Mouse (Mus musculus): ENCODE results near the gene Ngfr.

Ngfr gene

GRCm38 (mm10) chr11:95565327-95565726 is 22.2 kb downstream of the Ngfr start:
- DNase-seq, result no peak

- no peak for DNase-seq
Measured at GRCm38 (mm10) chr11:95563849-95564248, 23.7 kb downstream of the Ngfr start.

GRCm38 (mm10) chr11:95560773-95561172 is 26.8 kb downstream of the Ngfr start:
- peak; percentile 51 to 61 for DNase-seq

GRCm38 (mm10) chr11:95559761-95560160 is 27.8 kb downstream of the Ngfr start:
- DNase-seq, result no peak

GRCm38 (mm10) chr11:95557719-95558118 is 29.8 kb downstream of the Ngfr start:
- no peak for DNase-seq

- DNase-seq, result no peak
Measured at GRCm38 (mm10) chr11:95557032-95557431, 30.5 kb downstream of the Ngfr start.

- DNase-seq, result no peak
Measured at GRCm38 (mm10) chr11:95555279-95555678, 32.3 kb downstream of the Ngfr start.

GRCm38 (mm10) chr11:95550301-95551021 is 37.1 kb downstream of the Ngfr start:
- DNase-seq, result no peak

- no peak for DNase-seq
Measured at GRCm38 (mm10) chr11:95546021-95546782, 41.3 kb downstream of the Ngfr start.

GRCm38 (mm10) chr11:95544546-95545327 is 42.8 kb downstream of the Ngfr start:
- DNase-seq, result peak in 1 of 2 experiments; percentile 24

GRCm38 (mm10) chr11:95540637-95541385 is 46.7 kb downstream of the Ngfr start:
- DNase-seq, result no peak

- DNase-seq, result peak; percentile 60 to 69
Measured at GRCm38 (mm10) chr11:95538378-95539104, 49.0 kb downstream of the Ngfr start.

GRCm38 (mm10) chr11:95533484-95534160 is 53.9 kb downstream of the Ngfr start:
- peak; percentile 82 to 95 for DNase-seq

- DNase-seq, result no peak
Measured at GRCm38 (mm10) chr11:95532353-95533072, 55.0 kb downstream of the Ngfr start.

- no peak for DNase-seq
Measured at GRCm38 (mm10) chr11:95528231-95528630, 59.3 kb downstream of the Ngfr start.

- DNase-seq, result no peak
Measured at GRCm38 (mm10) chr11:95527307-95527706, 60.2 kb downstream of the Ngfr start.

GRCm38 (mm10) chr11:95521563-95521962 is 66.0 kb downstream of the Ngfr start:
- DNase-seq, result peak; percentile 63 to 84

- DNase-seq, result peak; percentile 86 to 94
Measured at GRCm38 (mm10) chr11:95520456-95521072, 67.0 kb downstream of the Ngfr start.

- no peak for DNase-seq
Measured at GRCm38 (mm10) chr11:95519996-95520395, 67.5 kb downstream of the Ngfr start.

- no peak for DNase-seq
Measured at GRCm38 (mm10) chr11:95519299-95519698, 68.2 kb downstream of the Ngfr start.
